Mouse (Mus musculus): ENCODE measurements around the gene Gm867.

Gm867 gene

DNA sequence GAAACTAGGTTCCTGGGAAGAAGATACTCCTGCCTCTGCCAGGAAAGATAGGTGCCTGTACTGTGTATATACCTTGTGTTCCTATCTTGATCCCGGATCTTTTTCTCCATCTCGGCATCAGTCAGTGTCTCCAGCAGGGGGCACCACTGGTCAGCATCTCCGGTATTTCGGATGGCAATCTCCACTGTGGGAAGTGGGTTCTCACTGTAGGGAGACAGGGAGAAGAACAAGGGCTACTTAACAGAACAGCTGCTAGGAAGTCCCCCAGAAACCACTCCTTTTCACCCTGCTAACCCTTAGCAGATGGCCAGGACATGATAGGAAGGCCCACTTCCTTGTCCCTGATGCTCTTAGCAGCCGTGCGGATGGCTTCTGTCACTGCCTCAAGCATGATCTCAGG is 43.1 kb downstream of the Gm867 start:
- DNase-seq (ENCODE audit: low spot score in 2 of 2), result peak; percentile 72 to 79

DNA sequence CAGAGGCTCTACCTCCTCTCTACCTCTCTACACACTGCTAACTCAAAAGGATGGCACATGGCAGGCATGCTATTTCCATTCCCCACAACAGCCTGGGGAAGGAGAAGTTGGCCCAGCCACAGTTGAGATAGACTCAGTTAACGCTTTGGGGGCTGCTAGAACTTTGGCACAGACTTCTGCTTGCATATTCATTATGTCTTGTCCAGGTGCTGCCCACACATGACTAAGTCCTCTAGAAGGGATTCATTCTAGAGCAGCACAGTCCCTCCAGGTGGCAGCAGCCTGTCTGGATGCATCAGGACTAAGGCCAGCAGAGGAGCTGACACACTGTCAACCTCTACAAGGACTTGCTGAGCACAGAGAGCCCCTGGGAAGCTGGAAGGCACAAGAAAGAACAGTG is 44.3 kb downstream of the Gm867 start:
- DNase-seq (ENCODE audit: low spot score in 2 of 2), result peak; percentile 57 to 79

- no peak for DNase-seq (ENCODE audit: low spot score in 2 of 2)
Observed at GRCm38 (mm10) chr10:75895730-75896129, 44.7 kb downstream of the Gm867 start.

DNA sequence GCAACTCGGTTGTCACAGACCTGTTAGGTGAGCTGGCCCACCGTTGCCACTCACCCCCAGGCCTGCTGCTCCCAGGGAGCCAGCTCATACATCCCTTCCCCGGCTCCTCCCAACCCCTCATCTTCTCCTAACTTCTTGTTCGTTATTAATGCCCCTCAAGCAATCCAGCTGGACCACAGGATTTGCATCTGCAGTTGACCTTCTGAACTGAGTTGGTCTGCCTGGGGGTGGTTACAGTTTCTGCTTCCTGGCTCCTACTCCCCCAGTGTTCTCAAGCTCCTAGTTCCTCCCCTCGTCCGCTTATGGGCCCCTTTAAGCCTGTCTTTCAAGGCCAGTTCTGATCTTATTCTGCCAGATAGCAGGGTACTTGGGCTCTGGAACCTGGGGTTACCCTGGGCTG is 45.9 kb downstream of the Gm867 start:
- no peak for DNase-seq (ENCODE audit: low spot score in 2 of 2)

GRCm38 (mm10) chr10:75893089-75893750 is 47.3 kb downstream of the Gm867 start, which contains the start of gene Derl3:
Derl3 (plus strand) TSS chr10:75893413.
- peak; percentile 98 to 99 for DNase-seq (ENCODE audit: low spot score in 2 of 2)

DNA sequence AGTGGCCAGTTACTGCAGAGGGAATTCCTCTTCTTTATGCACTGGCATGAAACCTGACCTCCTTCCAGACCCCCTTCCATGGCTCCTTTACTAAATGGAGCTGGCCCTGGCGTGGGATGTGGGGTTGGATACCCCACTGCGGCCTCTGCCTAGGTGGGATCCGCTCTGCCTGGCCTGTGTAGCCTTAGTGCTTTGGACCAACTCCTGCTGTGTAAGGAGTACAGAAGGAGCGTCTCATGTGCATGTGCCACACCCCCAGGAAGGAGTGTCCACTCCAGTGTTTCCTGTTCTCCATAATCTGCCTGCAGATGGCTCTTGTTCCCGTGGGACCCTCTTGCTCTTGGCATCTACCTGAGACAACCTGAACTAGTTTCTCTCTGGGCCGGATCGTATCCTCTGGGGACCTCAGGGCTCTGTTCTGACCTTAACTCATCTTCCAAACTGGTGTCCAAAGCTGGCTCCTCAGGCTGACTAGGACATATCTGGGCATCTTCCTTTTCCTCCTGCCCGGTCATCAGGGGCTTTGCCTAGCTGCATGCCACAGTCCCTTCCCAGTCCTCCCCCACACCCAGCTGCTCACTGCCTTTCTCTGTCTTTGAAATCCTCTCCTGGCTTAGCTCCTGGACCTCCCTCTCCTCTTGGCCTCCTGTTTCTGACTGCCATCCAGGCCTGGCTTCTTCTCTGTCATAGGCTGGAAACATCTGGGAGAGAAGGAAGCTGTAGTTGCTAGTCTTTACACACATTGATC is 50.9 kb downstream of the Gm867 start:
- DNase-seq (ENCODE audit: low spot score in 2 of 2), result no peak
